Mouse (Mus musculus) lung, postnatal 4 days (tissue): Measurements from ENCODE around the gene Arhgef5.
"Not testable (repeated sequence)": the region's sequence is repeated elsewhere in the genome, so short reads cannot be mapped to it uniquely, and the experiment has no call there.

ENCODE experiments used
- DNase-seq, 2 experiments: peaks; one replicate each; pipeline ENCODE4 v3.0.0; 2021

The Arhgef5 gene

GRCm38 (mm10) chr6:43265363-43266041 is at the start of gene Arhgef5:
TSS of gene Arhgef5 (plus strand) at chr6:43265582.
- DNase-seq: peak; percentile 79 to 88

- not testable (repeated sequence) for DNase-seq
Measured at GRCm38 (mm10) chr6:43231255-43231654, 34.1 kb upstream of the Arhgef5 start, which contains the start of gene Olfr47. TSS of gene Olfr47 (plus strand) at chr6:43231529.

- peak in 1 of 2 experiments; percentile 15 for DNase-seq
Measured at GRCm38 (mm10) chr6:43242061-43242460, 23.3 kb upstream of the Arhgef5 start.

DNA sequence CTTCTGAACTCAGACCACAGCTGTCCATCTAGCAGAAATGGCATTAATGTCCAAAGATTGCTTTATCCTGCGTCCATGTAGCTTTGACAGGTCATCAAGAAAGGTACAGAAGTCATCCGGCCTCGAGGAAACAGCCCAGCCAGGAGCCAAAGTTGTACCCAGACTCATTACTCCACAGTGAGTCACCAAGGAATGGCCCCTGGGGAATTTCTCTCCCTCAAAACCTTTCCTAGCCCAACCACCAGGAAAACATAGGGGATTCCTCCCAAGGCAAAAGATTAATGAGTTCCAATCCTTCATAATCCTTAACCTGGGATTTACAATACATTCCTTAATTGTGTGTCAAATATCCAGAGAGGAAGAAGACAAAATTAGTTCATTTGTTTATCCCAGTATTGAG is 18.0 kb upstream of the Arhgef5 start:
- no peak for DNase-seq

DNA sequence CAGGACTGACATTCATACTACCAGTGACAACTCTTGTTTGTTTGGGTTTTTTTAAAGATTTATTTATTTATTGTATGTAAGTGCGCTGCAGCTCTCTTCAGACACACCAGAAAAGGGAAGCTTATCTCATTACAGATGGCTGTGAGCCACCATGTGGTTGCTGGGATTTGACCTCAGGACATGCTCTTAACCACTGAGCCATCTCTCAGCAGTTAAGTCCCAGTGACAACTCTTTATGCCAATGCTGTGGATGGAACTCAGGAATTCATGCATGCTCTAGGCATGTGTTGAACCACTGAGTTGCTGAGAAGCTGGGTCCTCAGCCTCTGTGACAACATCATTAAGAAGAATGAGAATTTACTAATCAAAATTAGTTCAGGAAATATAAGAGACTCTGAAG is 12.4 kb upstream of the Arhgef5 start:
- DNase-seq: no peak

DNA sequence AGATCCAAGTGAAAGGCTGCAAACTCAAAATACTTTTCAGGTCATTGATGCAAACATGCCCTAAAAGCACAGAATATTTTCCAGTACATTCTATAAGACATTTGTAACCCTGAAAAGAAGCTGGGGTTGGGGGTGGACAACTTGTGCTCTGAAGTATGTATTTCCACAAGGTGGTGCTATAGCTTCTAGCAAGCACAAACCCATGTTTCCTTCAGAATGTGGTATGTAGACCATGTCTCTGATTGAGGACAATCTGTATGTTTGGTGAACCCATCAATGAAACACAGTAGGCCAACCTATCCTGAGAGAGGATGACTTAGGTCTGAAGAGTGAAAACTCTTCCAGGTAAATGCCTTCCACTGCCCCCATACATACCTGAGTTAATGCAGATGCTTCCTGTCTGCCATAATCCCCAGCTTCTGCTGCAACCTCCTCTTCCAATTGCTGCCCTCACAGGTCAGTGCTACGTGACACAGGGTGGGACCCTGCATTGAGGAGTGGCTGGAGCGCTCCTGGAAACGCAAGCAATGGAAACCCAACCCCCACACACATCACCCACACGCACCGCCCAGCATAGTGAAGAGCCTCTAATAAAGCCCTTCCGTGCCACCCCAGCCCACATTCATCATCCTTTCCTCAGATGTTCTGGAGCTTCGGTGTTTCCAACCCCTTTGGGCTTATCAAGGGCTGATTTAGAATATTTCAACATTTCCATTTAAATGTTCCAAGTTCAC is 11.0 kb upstream of the Arhgef5 start:
- no peak for DNase-seq

- no peak for DNase-seq
Measured at GRCm38 (mm10) chr6:43260756-43261155, 4.6 kb upstream of the Arhgef5 start.

- DNase-seq: peak; percentile 62 to 66
Measured at GRCm38 (mm10) chr6:43266356-43266755, 974 bp downstream of the Arhgef5 start.

DNA sequence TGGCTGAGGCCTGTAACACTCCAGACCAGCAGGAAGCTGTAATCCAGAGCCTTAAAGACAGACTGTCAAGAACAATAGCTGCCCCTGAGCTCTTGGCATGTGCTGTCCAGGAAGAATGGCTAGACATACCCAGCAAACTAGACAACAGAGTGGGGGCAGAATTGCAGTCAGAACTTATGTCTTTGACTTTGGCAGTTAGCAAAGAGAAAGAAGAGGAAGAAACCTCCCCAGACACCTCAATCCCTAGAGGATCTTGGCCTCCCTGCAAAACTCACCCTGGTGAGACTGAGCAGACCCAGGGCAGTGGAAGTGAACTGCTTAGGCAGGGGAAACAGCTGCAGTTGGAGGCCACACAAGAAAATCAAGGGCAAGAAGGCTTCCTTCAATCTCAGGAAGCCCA is 7.2 kb downstream of the Arhgef5 start:
- DNase-seq: peak; percentile 27 to 37

DNA sequence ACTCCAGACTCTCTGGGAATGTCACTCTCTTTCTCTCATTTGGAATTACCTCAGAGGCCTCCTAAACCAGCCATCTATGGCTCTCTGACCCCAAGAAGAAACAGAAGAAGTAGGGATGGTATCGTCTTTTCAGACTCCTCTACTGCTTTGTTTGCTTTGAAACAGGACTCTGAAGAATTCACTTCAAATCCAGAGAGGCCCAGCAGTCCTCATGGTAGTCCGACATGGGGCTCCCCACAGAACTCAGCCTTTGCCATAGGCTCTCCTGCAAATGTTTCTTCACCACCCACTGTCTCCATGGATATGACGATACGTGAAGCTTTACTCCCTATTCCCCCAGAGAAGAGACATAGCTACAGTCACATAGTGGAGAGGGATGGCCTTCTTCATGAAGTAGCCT is 8.7 kb downstream of the Arhgef5 start:
- DNase-seq: no peak

DNA sequence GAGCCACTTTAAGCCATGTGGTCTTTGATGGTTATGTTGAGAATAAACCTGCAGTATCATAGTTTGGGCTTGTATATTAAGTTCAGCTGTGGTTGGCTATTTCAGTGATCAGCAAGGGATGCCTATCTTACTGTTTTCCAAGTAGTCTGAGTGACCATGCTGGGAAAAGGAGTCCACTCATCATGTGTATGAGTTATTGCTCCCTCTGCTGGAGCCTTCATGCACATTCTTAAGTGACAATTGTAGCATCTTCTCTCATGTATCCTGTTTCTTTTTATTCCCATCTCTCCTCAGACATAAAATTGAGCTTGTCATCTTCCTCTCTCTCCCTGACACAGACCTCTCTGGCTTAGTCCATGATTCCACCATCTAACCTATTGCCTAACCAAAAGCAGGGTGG is 12.9 kb downstream of the Arhgef5 start:
- DNase-seq: no peak

- no peak for DNase-seq
Measured at GRCm38 (mm10) chr6:43280481-43280880, 15.1 kb downstream of the Arhgef5 start.

DNA sequence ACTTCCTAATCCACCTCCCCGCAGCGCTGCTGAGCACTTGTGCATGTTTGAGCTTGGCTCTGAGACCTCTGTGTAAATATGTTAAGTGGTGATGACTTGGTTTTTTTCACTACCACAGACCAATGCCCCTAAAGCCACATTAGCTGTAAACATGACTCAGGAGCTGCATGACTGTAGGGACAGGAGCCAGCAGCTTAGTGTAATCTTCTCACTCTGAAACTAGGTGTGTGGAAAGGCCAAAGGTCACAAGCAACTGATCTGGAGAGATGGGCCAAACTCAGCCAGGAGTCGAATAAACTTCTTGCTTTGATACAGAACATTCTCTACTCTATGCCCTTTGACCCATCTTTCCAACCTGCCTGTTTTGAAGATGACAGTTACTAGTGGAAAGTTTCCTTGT is 26.7 kb downstream of the Arhgef5 start:
- DNase-seq: no peak

DNA sequence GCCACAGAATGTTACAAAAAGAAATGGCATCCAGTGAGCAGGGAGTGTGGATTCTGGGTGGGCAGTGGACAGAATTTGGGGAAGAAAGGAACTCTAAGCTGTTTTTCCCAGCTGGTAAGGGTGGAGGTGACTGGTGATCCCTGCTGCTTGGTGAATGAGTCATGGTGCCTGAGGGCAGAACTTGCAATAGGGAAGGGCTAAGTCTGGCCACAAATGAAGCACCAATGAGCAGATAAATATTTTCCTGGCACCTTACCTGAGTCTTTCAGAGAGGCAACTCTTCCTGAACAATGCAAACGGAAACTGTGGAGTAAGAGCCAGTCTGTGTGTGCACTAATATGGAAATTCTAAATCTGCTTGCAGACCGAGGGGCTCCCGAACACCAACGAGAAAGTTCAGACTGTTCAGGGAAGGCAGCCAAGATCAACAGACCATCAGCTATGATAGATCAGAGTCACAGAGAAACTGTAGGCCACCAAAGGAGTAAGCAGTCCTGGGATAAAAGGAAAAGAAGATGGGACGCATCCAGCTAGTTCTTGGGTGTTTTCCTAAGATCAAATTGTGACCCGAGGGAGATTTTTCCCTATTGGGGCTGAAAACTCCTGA is 27.2 kb downstream of the Arhgef5 start:
- DNase-seq: peak in 1 of 2 experiments; percentile 21

DNA sequence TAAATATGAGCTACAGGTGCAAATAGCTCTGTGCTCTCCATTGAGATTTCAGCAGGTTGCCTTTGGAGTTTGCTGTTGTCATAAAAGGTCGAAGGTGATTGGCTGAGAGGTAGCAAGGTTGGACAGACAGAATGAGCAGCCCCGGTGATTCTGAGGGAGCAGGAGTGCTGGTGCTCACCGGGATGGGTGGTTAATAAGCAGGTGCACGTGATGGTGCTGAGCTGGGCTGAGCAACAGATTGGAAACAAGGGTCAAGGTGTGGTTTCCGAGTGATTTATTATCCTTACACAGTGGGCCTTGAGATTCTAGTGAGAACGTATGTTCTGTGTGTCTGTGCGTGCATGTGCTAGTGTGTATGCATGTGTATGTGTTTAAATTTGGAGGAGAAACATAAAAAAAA is 27.8 kb downstream of the Arhgef5 start:
- no peak for DNase-seq

DNA sequence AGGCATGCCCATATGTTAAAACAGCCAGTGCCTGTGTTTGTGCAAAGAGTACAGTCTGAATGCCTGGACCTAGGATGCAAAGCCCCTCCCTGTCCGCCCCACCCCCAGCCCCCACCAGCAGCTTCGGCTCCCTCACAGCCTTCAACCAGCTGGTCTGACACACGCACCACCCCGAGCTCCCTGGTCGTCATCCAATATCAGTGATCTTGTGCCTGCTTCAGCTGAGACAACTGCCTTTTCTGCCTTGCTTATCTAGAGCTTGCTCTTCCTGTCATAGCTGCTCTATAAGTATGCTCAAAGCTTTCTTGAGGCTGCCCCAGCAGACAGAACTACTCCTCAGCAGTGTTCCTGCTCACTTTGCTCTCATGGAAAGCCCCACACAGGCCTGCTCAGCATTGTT is 30.5 kb downstream of the Arhgef5 start:
- DNase-seq: peak; percentile 17 to 69

DNA sequence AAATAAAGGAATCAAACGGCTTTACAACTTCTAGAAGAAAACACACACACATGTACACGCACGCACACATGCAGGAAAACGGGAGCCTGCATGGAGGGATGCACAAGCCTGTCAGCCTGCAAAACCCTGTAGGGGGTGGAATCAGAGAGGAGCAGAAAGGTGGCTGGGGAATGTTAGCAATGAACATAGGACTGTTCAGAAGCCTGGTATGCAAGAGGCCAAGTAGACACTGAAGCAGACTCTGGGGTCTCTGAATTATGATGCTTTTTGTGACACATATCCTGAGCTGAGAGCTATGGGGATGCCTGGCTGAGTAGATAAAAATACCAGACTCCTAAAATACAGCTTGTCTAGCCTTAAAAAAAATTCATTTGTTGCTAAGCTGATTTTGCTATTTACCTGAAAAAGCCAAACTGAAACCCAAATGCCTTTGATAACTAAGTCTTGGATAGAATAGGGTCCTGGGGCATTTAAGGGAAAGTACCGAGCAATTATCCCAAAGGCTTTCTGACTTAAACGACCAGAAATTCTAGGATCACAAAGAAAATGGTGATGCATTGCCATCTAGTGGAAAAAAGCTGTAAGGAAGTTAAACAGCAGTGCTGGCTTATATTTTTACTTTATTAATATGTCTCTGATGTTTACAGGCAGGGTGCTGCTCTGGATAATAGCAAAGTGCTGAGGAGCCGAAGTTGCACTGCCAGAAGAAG is 31.6 kb downstream of the Arhgef5 start:
- no peak for DNase-seq

DNA sequence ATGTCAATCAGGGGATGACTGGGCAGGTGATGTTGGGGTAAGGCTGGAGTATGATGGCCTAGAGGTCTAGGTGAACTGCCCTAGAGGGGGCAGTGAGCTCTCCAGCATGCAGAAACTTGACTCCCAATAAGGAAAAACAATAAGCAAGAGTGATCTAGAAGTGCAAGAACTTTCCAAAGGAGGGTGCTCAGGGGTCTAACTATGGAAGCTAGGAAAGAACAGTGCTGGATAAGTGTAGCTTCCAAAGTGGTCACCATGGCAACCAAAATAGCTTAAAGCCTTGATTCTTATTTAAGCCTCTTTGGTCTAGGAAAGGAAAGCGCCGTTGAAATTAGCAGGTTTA is 32.1 kb downstream of the Arhgef5 start:
- DNase-seq: no peak

DNA sequence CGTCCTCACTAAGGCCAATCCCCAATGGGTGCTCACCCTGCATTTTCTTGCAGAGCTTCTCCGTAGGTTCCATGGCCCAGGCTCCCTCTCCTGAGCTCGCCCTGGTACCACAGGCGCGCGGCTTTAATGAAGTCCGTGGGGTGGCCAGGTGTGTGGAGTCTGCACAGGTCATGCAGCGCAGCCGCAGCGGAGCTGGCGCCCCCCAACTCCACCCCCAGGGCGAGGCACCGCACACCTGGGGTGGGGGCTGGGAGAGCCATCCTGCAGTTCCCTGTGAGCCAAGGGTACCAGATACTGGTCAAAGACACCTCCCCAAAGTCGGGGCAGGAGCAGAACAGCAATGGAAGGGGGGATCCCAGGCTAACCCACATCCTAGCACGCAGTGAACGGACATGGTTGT is 44.1 kb downstream of the Arhgef5 start, which contains the start of gene Nobox:
Gene Nobox (minus strand): TSS at position 101 of the 400 bp plus-strand sequence.
- no peak for DNase-seq

DNA sequence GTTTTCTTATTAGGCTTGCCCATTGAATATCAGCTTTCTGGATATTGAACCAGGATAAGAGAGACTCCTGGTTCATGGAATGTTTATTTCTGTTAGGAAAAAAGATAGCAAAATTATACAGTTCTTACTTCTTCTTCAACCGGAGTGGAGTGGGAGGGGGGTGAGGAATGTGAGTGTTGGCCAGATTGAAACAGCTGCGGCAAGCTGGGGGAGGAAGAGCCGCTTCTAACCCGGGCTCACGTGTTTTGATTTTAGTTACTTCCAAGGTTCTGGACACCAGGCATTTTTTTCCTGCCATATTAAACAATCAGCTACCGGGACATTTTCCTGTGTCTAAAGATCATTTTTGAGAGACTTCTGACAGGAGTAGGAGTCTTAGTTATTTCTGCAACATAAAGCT is 44.7 kb downstream of the Arhgef5 start:
- peak in 1 of 2 experiments; percentile 43 for DNase-seq

- DNase-seq: no peak
Measured at GRCm38 (mm10) chr6:43312546-43312945, 47.2 kb downstream of the Arhgef5 start.

DNA sequence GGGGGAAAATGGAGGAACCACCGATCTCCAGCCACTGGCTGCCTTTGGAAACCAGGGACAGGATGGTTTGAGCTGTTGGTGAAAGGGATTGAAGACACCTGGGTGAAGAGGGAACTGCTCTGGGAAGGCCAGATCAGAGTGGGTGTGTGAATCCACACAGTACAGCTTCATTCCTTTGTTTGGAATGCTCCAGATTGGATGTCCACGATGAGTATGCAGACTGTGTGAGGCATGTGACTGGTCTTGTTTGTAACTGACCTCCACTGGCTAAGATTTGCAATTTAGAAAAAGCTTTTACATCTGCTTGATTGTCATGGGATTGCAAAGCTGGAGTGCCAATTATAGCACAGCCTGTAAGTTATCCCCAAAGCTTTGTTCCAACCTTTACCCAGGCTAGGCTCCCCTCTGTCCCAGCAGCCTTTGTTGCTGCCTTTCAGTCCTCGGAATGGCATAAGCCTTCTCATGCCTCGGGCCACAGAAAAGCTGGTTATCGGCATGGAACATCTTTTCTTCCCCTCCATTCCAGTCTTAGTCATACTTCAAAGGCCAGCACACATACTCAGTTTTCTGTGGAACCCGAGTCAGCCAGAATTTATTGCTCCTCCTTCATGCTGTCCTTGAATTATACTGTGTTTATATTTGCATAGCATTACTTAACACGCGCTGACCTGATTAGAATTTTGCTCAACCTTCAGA is 47.7 kb downstream of the Arhgef5 start:
- no peak for DNase-seq

DNA sequence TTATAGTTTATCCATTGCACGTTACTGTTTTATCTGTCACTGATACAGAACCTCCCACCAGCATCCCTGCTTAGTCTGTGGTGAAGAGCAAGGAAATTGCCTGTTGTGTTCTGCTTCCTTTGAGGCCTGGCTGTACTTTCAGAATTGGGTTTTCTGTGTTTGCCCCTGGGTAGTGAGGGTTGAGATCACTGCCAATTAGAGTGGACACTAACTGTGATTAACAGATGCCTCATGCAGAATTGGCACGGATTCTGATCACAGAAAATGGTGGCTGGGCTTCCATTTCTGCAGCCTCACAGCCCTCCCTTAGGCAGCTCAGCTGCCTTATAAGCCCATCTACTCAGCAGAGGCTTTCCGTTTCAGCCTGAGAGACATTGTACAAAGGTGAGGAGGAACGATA is 68.1 kb downstream of the Arhgef5 start:
- DNase-seq: peak in 1 of 2 experiments; percentile 26
